Mouse (Mus musculus) CD4-positive naive resting alpha-beta T cell, adult 76 days (primary cell): ENCODE results near the gene A4gnt. TPM values are rescaled to one million over a fixed set of nuclear protein-coding genes. Genes with fewer than 3 reads are reported as not detected.

Experiments used
- total RNA-seq: library from RNA; stranded (reverse); gene quantifications from one replicate; pipeline ENCODE4 v1.2.4, GENCODE M21; 2023

A4gnt gene
- total RNA-seq: not detected

DNA sequence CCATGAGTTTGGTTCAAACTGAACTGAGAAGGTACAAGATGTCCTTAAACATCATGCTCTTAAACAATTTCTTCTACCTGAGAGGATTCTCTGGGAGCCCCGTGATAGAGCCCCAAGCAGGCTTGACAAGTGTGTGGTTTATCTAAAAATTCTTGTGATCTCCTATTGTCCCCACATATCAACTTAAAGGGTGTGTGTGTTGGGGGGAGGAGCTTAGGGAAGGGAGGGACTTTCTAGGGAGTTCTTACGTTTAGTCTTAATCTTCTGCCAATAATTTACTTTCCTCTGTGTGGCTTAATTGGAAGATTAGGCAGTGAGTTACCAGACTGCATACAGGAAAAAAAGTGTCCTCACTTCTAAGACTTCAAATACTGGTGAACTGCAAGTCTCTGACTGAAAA, at the start of gene A4gnt:
Gene A4gnt, plus strand, starts transcription at position 301 of the 400 bp plus-strand sequence.

GRCm38 (mm10) chr9:99568347-99569070, 43.8 kb upstream of the A4gnt start, which contains the start of gene Armc8:
Gene Armc8 (minus strand): TSS chr9:99568899.

DNA sequence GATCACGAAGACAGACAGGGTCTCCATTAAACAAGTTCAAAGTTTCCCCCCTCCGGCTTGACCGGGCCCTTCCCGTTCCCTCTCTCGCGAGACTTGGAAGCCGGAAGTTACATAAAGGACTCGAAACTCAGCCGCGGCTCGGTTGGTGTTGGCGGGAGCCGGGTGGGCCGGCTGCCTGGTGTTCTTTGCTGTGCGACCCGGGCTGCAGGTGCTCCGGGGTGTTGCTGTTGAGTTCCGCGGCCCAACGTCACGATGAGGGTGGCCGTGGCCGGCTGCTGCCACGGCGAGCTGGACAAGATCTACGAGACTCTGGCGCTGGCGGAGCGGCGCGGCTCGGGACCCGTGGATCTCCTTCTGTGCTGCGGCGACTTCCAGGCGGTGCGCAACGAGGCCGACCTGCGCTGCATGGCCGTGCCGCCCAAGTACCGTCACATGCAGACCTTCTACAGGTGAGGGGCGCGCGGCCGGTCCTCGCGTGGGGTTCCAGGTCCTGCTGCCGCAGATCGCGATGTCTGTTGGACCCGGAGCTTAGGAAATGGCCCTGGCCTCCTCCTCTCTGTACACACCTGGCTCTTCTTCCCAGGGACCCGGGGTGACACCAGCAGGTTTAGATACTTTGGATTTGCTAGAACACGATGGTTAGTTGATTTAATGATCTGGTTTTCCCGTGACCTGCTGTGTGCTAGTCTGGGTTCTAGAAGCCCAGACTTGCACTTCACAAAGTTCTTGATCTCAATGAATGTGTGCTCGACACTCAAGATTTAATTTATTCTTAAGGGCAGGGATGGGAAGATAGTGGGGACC, 36.4 kb upstream of the A4gnt start, which contains the start of gene Dbr1:
Gene Dbr1, plus strand, starts transcription at position 123 of the 804 bp plus-strand sequence.

GRCm38 (mm10) chr9:99629281-99630011, 17.1 kb downstream of the A4gnt start, which contains the start of gene Dzip1l:
Gene Dzip1l (plus strand): TSS chr9:99629496.

Other genes starting within 250 kb of the A4gnt start
- not detected for gene Mras, start 175.1 kb upstream of the A4gnt start, total RNA-seq
- not detected for gene Nme9, start 161.0 kb upstream of the A4gnt start, total RNA-seq
- gene Armc8, start 43.6 kb upstream of the A4gnt start, total RNA-seq: 37.2 TPM
- 44.6 TPM for gene Dbr1, start 36.7 kb upstream of the A4gnt start, total RNA-seq
- not detected for gene Dzip1l, start 17.0 kb downstream of the A4gnt start, total RNA-seq
- not detected for gene Cldn18, start 104.8 kb downstream of the A4gnt start, total RNA-seq